Mouse (Mus musculus): ENCODE data around the gene Kcna7.

GRCm38 (mm10) chr7:45409497-45410163, 4.2 kb downstream of the Kcna7 start:
- TF ChIP-seq CTCF (IDR thresholded peaks at IDR 0.05; ENCODE audit: control insufficient read depth, insufficient read depth, low read length): no peak
- no peak for TF ChIP-seq POLR2A (IDR thresholded peaks at IDR 0.05; ENCODE audit: borderline replicate concordance, control insufficient read depth, low read depth, low read length)
